Mouse (Mus musculus): Measurements from ENCODE around the gene Cacna1c.

GRCm38 (mm10) chr6:119128076-119128475 lies 68.1 kb downstream of the Cacna1c start:
- TF ChIP-seq MYOG (IDR thresholded peaks at IDR 0.05; ENCODE audit: control insufficient read depth in 1 of 3, insufficient read depth in 1 of 3, insufficient read length in 2 of 3, low read depth in 2 of 3) (no peak), POLR2A (IDR thresholded peaks at IDR 0.05; ENCODE audit: insufficient read length, low read depth) (no peak), SRF (IDR thresholded peaks at IDR 0.05; ENCODE audit: control insufficient read depth, insufficient read length, low read depth) (no peak), TCF3 (IDR thresholded peaks at IDR 0.05; ENCODE audit: insufficient read length, low read depth) (no peak)

Data from myocyte (in vitro differentiated cells).